Mouse (Mus musculus): ENCODE results near the gene Rims3.

Rims3 gene

GRCm38 (mm10) chr4:120854588-120855319, at the start of gene Rims3:
Rims3 (plus strand) TSS chr4:120854816.
- peak; percentile 78 for DNase-seq (ENCODE audit: low spot score)

- no peak for DNase-seq (ENCODE audit: low spot score)
Observed at GRCm38 (mm10) chr4:120805816-120806215, 48.8 kb upstream of the Rims3 start.

DNA sequence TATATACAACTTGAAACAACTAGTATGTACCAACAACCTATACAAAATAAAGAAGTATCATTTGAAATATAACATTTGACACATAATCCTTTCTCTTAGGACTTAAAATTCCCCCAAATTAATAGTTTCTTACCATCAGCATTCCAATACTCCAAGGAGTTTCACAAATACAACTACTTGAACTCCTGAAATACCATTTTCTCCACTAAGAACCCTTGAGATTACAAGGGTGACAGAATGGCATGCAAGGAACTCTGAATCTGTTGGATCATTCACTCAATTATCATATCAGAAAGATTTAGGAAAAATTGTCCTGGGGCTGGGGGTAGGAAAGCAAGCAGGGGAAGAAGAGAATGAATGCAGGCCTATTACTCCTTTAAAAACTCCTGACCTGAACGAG, 40.9 kb upstream of the Rims3 start:
- DNase-seq (ENCODE audit: low spot score) = no peak

GRCm38 (mm10) chr4:120814171-120814570, 40.4 kb upstream of the Rims3 start:
- DNase-seq (ENCODE audit: low spot score) = no peak

DNA sequence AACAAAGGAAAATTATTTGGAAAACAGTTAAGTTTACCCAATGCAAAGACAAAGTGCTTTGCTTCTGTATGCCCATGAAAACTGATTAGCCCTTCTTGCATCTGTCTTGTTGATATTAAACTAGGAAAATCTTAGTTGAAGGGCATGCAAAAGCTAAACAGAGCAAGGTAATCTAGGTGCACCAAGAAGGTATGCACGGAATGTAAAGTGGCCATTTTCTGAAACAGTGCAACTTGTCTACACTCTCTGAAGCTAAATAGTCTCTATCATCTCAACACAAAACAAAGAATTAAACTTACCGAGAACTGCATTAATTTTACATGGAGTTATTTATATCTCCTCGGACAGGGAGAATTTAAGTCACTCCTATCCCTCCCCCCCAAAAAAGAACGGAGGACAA, 39.5 kb upstream of the Rims3 start:
- no peak for DNase-seq (ENCODE audit: low spot score)

DNA sequence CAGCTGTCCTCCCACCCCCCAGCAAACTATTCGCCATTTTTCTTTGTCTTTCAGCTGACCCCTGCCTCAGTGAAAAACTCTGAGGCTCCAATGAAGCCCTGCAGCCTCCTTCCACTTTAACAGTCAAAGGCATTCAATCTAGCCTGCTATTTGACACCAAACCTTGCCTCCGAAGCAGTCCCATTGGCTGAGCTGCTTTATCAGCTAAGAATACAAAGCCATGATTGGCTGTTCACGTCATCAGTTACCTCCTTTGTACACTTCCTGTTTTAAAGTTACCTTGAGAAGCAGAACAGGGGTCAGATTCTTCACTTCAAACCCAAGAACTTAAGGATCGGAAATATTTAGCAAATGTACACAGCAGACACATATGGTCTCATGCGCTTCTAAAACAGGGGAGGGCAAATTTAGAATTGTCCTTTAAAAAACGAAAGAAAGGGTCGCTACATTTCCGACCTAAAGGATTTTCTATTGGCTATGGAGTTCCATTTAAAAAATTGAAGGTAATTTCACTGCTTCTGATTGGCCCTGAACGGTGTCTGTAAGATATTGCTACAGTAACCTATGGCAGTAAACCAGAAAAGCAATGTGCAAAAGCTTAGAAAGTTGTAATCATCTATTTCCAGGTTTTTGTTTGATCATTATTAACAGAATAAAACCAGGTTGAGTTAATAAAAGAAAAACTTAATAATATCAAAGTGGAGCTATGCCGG, 38.8 kb upstream of the Rims3 start:
- peak; percentile 91 for DNase-seq (ENCODE audit: low spot score)

- DNase-seq (ENCODE audit: low spot score) = no peak
Observed at GRCm38 (mm10) chr4:120817002-120817774, 37.4 kb upstream of the Rims3 start.

GRCm38 (mm10) chr4:120817951-120818350, 36.7 kb upstream of the Rims3 start:
- no peak for DNase-seq (ENCODE audit: low spot score)

GRCm38 (mm10) chr4:120819296-120819695, 35.3 kb upstream of the Rims3 start:
- no peak for DNase-seq (ENCODE audit: low spot score)

- no peak for DNase-seq (ENCODE audit: low spot score)
Observed at GRCm38 (mm10) chr4:120819871-120820270, 34.7 kb upstream of the Rims3 start.

GRCm38 (mm10) chr4:120822191-120822911, 32.3 kb upstream of the Rims3 start:
- no peak for DNase-seq (ENCODE audit: low spot score)

DNA sequence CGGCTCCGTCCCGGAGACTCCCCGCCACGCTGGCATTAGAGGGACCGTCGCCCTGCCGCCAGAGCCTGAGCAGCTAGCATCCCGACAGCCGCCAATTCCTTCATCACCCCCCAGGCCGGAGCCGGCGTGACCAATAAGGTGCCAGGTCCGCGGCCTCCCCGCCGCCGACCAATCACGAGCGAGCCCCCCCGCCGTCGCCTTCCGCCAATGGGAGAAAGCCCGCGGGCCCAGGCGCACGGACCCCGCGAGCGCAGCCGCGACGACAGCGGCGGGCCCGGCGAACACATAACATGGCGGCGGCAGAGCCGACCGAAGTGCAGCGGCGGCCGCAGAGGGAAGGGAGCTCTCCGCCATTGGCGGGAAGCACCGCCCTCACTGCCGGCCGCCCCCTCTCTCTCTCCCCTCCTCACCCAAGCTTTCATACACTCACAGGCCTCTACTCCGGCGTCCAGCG, 29.5 kb upstream of the Rims3 start:
- DNase-seq (ENCODE audit: low spot score) = peak; percentile 93

DNA sequence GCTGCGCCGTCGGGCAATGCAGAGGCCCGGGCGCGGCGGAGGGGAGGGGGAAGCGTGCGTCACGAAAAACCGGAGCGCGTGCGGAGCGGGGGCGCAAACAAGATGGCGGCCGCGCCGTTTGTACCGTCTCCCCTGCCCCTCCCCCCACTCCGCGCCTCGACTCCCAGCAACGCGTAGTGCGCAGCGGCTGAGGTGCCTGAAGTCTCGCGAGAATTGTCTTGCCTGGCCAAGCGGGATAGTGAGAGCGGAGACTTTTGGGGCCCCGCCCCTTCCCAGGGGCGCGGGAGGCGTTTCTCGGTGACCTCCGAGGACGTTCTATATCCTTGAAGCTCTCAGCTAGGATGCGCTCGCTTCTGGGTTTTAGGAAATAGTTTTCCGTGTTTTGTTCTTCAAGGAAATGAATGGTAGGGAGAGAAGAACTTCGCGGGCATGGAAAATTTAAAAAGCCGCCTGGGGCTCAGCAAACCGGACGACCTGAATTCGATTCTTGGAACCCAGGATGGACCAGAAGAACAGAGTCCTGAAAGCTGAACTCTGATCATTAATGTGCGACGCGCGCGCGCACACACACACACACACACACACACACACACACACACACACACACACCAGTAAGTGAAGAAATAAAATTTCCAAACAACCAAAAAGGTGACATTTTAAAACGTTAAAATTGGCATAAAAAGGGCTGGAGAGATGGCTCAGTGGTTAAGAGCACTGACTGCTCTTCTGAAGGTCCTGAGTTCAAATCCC, 28.9 kb upstream of the Rims3 start:
- DNase-seq (ENCODE audit: low spot score) = peak; percentile 100

GRCm38 (mm10) chr4:120826418-120826817, 28.2 kb upstream of the Rims3 start:
- DNase-seq (ENCODE audit: low spot score) = no peak

DNA sequence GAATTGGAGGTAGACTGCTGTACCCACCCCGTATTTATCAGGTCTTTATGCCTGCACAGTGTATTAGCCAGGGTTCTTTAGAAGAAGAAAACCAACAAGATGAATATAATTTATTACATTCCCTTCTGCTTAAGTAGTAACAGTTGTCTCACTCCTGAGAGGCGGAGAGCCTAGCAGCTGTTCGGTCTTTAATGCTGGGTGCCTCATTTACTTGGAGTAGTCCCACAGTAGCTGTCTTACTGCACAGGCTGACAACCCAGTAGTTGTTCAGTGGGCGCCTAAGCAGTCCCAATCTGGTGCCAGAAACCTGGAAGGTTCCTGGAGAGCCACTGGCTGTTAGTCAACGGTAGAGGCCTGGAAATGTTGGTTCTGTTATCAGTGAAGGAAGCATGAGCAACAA, 23.8 kb upstream of the Rims3 start:
- DNase-seq (ENCODE audit: low spot score) = no peak

DNA sequence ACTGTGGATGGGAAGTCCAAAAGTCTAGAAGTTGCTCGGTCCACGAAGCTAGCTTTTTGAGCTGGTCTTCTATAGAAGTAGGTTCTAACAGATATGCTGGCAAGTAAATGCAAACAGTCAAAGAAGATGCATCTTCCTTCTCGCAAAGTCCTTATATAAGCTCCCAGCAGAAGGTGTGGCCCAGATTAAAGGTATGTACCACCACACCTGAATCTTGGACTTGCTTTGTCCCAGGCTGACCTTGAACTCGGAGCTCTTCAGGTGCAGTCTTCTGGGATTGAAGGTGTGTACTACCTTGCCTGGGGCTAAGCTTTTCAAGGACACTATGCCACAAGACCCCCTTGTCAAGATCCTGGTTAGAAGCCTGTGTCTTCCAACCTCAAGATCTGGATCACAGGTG, 23.1 kb upstream of the Rims3 start, which contains the start of gene Nfyc:
Nfyc (minus strand) TSS at position 101 of the 400 bp plus-strand sequence.
- DNase-seq (ENCODE audit: low spot score) = no peak

DNA sequence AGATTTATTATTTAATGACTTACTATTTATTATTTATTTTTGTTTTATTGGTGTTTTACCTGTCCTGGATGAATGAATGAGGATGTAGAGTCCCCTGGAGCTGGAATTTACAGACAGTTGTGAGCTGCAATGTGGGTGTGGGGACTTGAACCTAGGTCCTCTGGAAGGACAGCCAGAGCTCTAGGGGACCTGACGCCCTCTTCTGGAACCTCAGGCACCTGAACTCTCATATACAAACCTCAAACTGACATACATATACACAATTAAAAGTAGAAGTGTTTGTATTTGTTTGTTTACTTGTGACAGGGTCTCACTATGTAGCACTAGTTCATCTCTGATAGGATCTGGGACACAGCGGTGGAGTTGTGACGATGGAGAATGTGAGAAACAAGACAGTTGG, 13.3 kb upstream of the Rims3 start:
- DNase-seq (ENCODE audit: low spot score) = no peak

- no peak for DNase-seq (ENCODE audit: low spot score)
Observed at GRCm38 (mm10) chr4:120844423-120845082, 10.1 kb upstream of the Rims3 start.

DNA sequence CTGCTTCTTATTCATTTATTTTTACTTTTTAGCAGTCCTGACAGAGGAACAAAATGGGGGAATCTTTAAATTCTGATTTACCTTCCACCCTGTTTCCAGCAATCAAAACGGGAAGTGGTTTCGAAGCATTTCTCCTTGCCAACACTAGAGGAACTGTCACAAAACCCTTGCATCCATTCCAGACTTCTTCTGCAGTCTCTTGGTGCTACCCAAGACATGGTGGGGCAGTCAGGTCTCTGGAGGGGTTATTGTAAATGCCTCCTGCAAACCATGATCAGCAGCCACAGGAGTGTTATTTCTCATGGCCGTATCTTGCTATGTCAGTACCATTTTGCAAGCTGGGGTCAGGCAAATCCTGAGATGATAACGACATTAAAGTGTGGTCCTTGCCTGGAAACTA, 9.5 kb upstream of the Rims3 start:
- DNase-seq (ENCODE audit: low spot score) = no peak

DNA sequence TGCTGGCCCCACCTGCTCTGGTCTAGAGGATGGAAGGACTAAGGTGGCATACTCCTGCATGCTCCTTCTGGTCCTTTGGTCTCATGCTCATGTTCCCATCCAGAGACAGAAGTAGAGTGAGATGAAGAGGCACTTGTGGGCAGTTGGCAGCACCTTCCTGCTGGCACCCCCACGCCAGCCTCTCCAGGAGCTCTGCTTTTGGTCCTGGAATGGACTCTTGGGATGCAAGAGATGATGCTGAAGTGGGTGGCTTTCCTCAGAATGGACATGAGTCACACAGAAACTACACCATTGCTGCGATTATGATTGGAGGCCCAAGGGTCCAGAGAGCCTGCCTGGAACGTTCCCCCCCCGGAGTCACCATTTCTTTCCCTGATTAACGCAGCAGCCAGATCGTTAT, 5.7 kb upstream of the Rims3 start:
- no peak for DNase-seq (ENCODE audit: low spot score)

DNA sequence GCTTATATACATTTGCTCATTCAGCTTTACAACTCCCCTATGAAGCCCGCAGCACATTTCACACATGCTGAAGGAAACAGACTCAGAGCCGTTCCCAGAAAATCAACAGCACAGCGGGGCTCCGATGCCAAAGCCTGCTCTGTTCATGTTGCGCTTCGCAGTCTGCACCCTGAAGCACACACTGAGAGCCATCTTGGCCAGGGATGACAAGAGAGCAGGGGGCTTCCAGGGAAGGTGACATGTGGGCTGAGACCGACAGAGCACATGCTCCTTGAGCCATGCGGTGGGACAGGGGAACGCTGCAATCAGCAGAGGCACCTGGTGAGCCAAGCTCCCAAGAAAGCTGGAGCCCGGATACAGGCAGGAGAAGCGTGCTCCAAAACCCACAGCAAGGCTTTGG, 5.2 kb upstream of the Rims3 start:
- DNase-seq (ENCODE audit: low spot score) = no peak

Measured in retina, embryonic 14.5 days (tissue).